Mouse (Mus musculus): Measurements from ENCODE around the gene Adam11. TPM values are rescaled to one million over a fixed set of nuclear protein-coding genes. Genes with fewer than 3 reads are reported as not detected.

Adam11 gene
- polyA plus RNA-seq, 1 experiment from 2014 or later = 32.8 TPM

DNA sequence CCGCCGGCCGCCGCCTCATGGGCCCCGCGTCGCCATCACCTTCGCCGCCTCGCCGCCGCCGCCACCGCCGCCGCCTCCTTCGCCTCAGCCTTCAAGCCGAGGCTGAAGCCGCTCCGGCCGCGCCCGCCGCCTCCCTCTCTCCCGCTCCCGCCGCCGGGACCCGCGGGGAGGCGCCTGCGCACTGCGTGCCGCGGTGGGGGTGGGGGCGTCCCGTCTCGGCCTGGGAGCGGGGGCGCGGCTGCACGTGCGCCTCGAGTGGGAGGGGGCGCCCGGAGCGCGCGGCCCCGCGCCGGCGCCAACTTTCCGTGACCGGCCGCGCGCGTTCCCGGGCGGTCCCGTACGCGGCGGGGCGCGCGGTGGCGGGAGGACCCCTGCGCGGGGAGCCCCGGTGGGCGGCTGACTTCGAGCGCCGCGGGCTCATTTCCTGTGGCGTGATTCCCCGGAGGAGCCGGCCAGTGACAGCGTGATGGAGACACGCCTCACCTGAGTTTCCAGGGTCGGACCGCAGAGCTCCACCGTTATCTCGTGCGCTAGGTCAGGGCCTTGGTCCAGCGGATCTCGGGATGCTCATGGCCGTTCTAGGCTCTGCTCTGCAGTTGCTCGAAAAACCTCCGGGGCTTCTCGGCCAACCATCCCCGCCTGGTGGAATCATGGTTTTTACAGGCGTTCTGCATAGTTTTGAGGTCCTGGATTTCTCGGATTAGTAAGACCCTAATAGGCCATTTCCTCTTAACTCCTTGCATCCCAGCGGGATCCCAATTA, 58.0 kb downstream of the Adam11 start, which contains the start of gene Gjc1:
Gjc1 (minus strand) TSS at position 680 of the 762 bp plus-strand sequence.
- Histone ChIP-seq H3K27ac (peak within 1 kb of the TSS; percentile 96), H3K4me3 (replicated peaks) (peak within 1 kb of the TSS; percentile 86), H3K9ac (replicated peaks) (peak within 1 kb of the TSS; percentile 93), H3K4me1 (replicated peaks) (peaks cover 38% of the 10 kb centered on the region), H3K4me2 (replicated peaks) (peak within 1 kb of the TSS; percentile 91), H3K27me3 (peaks cover 17% of the 10 kb centered on the region), H3K36me3 (no peaks in the 10 kb centered on the region), H3K9me3 (no peaks in the 10 kb centered on the region)
- ATAC-seq = peak; percentile 88
- WGBS = under 1% methylated on average over 74 of the region's 97 CpGs

DNA sequence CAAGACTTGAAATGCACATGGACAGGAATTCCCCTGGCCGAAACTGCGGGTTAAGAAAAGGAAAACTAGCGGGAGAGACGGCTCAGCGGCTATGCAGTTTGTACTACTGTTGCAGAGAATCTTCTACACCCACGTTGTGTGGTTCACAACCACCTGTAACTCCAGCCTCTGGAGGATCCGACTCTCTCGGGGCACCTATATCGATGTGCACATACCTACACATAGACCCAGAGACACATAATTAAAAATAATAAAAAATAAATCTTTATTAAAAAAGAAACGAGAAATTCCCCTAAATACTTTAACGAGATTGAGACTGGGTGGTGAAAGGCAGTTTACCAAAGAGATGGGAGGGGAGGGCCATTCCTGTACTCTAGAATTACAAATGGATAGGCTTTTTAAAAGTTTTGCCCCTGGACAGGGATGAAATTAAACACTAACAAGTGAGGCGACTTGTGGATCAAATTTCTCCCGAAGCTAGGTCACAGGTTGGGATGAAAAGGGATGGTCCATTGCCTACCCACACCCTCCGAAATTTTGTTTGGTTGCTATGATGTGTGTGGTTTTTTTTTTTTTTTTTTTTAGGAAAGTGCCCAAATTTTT, 58.6 kb downstream of the Adam11 start:
- H3K9ac ChIP-seq (replicated peaks) = 0 out of 2 replicates have a peak overlapping the region, but pooled peaks have one; percentile 93
- peaks cover 17% of the 10 kb centered on the region for H3K27me3 ChIP-seq
- H3K4me1 ChIP-seq (replicated peaks) = peaks cover 33% of the 10 kb centered on the region
- no peaks in the 10 kb centered on the region for H3K36me3 ChIP-seq
- 8% methylated on average over 14 of the region's 14 CpGs for WGBS
- peak overlapping the region; percentile 96; the same call in 1 of the 2 replicates for H3K27ac ChIP-seq
- no peaks in the 10 kb centered on the region for H3K9me3 ChIP-seq
- ATAC-seq = 0 out of 2 replicates have a peak, but pooled peaks have one; percentile 40
- peak overlapping the region; percentile 91 for H3K4me2 ChIP-seq (replicated peaks)
- H3K4me3 ChIP-seq (replicated peaks) = peak overlapping the region; percentile 86

DNA sequence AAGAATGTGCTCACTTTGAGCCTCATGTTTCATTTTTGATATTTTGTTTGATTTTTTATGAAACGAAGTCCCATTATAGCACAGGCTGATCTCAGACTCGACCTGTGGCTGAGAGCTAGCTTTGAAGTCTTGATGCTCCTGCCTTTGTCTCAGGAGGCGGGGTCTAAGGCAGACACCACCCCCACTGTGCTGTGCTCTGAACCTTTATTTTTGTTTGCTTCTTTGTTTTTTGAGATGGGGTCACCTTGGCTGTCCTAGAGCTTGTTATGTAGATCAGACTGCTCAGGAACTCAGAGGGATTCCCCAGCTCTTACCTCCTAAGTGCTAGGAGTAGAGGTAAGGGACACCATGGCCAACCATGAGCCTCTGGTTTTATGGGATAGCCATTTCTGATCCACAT, 59.2 kb downstream of the Adam11 start:
- H3K4me2 ChIP-seq (replicated peaks) = no peak overlapping the region
- ATAC-seq = no peak
- peaks cover 31% of the 10 kb centered on the region for H3K4me1 ChIP-seq (replicated peaks)
- no peaks in the 10 kb centered on the region for H3K36me3 ChIP-seq
- no peak overlapping the region for H3K9ac ChIP-seq (replicated peaks)
- H3K27me3 ChIP-seq = peaks cover 17% of the 10 kb centered on the region
- H3K9me3 ChIP-seq = no peaks in the 10 kb centered on the region
- no peak overlapping the region for H3K27ac ChIP-seq
- WGBS = 11% methylated on average over 3 of the region's 3 CpGs
- H3K4me3 ChIP-seq (replicated peaks) = no peak overlapping the region

DNA sequence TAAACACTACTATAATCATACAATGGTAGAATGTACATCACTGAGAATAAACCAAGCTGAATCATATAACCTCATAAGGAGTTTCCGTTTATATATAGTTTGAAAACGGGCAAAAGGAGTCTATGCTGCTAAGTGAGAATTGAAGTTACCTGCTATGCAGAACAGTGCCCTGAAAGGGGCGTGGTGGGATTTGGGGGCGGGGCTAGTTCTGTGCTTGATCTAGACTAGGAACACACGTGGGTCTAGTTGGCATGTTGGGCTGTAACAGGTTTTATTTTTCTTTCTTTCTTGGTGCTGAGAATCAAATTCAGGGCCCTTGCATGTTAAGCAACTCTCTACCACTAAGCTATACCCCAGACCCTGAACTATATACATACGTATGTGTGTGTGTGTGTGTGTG, 60.0 kb downstream of the Adam11 start:
- H3K27me3 ChIP-seq = peaks cover 17% of the 10 kb centered on the region
- no peak overlapping the region for H3K4me2 ChIP-seq (replicated peaks)
- H3K9ac ChIP-seq (replicated peaks) = no peak overlapping the region
- no peaks in the 10 kb centered on the region for H3K9me3 ChIP-seq
- ATAC-seq = no peak
- H3K27ac ChIP-seq = no peak overlapping the region
- no peak overlapping the region for H3K4me3 ChIP-seq (replicated peaks)
- no peaks in the 10 kb centered on the region for H3K36me3 ChIP-seq
- peaks cover 25% of the 10 kb centered on the region for H3K4me1 ChIP-seq (replicated peaks)
- WGBS = 54% methylated on average over 6 of the region's 6 CpGs

DNA sequence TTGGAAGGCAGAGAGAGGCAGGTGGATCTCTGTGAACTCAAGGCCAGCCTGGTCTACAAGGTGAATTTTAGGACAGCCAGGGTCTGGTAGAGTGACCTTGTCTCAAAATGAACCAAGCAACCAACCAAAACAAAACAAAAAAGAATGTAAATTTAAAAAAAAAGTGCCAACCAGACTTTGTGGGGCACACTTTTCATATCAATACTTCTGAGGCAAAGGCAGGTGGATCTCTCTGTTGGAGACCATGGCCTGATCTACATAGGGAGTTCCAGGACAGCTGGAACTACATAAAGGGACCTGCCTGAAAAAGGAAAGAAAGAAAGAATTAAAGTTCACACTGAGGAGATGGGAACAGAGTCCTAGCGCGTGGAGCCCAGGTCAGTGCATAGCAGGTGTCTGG, 65.2 kb downstream of the Adam11 start:
- 68% methylated on average over 2 of the region's 2 CpGs for WGBS
- H3K36me3 ChIP-seq = no peaks in the 10 kb centered on the region

DNA sequence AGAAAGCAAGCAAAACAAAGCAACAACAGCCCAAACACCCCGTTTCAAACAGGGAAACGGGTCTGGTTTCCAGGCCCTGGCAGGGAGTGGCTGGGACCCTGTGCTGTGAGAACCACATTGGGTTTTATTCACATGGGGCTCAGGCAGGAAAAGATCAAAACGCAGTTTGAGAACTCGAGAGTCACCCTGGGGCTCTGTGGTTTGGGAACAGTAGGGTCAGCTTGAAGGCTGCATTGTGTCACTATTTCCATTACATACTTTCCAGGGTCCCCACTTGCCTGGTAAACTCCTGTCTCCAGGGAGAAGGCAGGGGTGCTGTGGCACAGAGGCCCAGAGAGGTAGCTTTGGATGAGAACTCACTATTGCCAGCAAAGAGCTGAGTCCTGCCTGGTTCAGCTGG, 65.9 kb downstream of the Adam11 start:
- no peaks in the 10 kb centered on the region for H3K36me3 ChIP-seq
- H3K4me1 ChIP-seq (replicated peaks) = no peaks in the 10 kb centered on the region
- no peak overlapping the region for H3K27ac ChIP-seq
- H3K9ac ChIP-seq (replicated peaks) = no peak overlapping the region
- H3K27me3 ChIP-seq = peaks cover 6% of the 10 kb centered on the region
- 0 out of 2 replicates have a peak, but pooled peaks cover 4% of the 10 kb centered on the region for H3K9me3 ChIP-seq
- ATAC-seq = no peak
- no peak overlapping the region for H3K4me3 ChIP-seq (replicated peaks)
- no peak overlapping the region for H3K4me2 ChIP-seq (replicated peaks)
- 63% methylated on average over 4 of the region's 4 CpGs for WGBS

More for the DNA sequence above, 65.2 kb downstream of the Adam11 start:
- Histone ChIP-seq H3K4me3 (replicated peaks) (no peak overlapping the region), H3K9me3 (0 out of 2 replicates have a peak, but pooled peaks cover 4% of the 10 kb centered on the region), H3K27me3 (peaks cover 7% of the 10 kb centered on the region), H3K4me2 (replicated peaks) (no peak overlapping the region), H3K27ac (no peak overlapping the region), H3K9ac (replicated peaks) (no peak overlapping the region), H3K4me1 (replicated peaks) (no peaks in the 10 kb centered on the region)
- no peak for ATAC-seq

Other genes with a start within 250 kb of the Adam11 start
- gene Gpatch8, start 205.0 kb upstream of the Adam11 start, polyA plus RNA-seq (2015; fragmentation: Nextera tagmentation; extraction: Ambion mirVana) = 84.5 and 87.6 TPM in 2 replicates
- gene Gm11627, start 182.0 kb upstream of the Adam11 start, polyA plus RNA-seq (2015; fragmentation: Nextera tagmentation; extraction: Ambion mirVana) = 4.2 and 5.3 TPM in 2 replicates
- gene Fzd2, start 157.0 kb upstream of the Adam11 start, polyA plus RNA-seq (2015; fragmentation: Nextera tagmentation; extraction: Ambion mirVana) = 10.8 and 13.2 TPM in 2 replicates
- gene Meioc, start 97.7 kb upstream of the Adam11 start, polyA plus RNA-seq (2015; fragmentation: Nextera tagmentation; extraction: Ambion mirVana) = 0.04 and 0.05 TPM in 2 replicates
- 41.6 and 49.1 TPM in 2 replicates for gene Ccdc43, start 63.7 kb upstream of the Adam11 start, polyA plus RNA-seq (2015; fragmentation: Nextera tagmentation; extraction: Ambion mirVana)
- gene Gjc1, start 58.3 kb downstream of the Adam11 start, polyA plus RNA-seq (2015; fragmentation: Nextera tagmentation; extraction: Ambion mirVana) = 49.6 and 53.3 TPM in 2 replicates
- gene Higd1b, start 74.4 kb downstream of the Adam11 start, polyA plus RNA-seq (2015; fragmentation: Nextera tagmentation; extraction: Ambion mirVana) = 2.8 and 3.0 TPM in 2 replicates
- 176 TPM in 2 replicates for gene Eftud2, start 119.5 kb downstream of the Adam11 start, polyA plus RNA-seq (2015; fragmentation: Nextera tagmentation; extraction: Ambion mirVana)
- gene Ccdc103, start 119.8 kb downstream of the Adam11 start, polyA plus RNA-seq (2015; fragmentation: Nextera tagmentation; extraction: Ambion mirVana) = 1.8 and 2.3 TPM in 2 replicates
- gene Fam187a, start 123.7 kb downstream of the Adam11 start, polyA plus RNA-seq (2015; fragmentation: Nextera tagmentation; extraction: Ambion mirVana) = not detected in 2 replicates
- not detected in 2 replicates for gene Gfap, start 139.5 kb downstream of the Adam11 start, polyA plus RNA-seq (2015; fragmentation: Nextera tagmentation; extraction: Ambion mirVana)
- 4.3 and 4.9 TPM in 2 replicates for gene Kif18b, start 163.7 kb downstream of the Adam11 start, polyA plus RNA-seq (2015; fragmentation: Nextera tagmentation; extraction: Ambion mirVana)
- 5.7 and 8.2 TPM in 2 replicates for gene C1ql1, start 185.2 kb downstream of the Adam11 start, polyA plus RNA-seq (2015; fragmentation: Nextera tagmentation; extraction: Ambion mirVana)